Mouse (Mus musculus): ENCODE data around the gene Skp2. TPM values are rescaled to one million over a fixed set of nuclear protein-coding genes. Genes with fewer than 3 reads are reported as not detected.

Skp2 gene
- polyA plus RNA-seq (2015; fragmentation: Nextera tagmentation; extraction: Ambion mirVana), result 14.9 and 16.8 TPM in 2 replicates

DNA sequence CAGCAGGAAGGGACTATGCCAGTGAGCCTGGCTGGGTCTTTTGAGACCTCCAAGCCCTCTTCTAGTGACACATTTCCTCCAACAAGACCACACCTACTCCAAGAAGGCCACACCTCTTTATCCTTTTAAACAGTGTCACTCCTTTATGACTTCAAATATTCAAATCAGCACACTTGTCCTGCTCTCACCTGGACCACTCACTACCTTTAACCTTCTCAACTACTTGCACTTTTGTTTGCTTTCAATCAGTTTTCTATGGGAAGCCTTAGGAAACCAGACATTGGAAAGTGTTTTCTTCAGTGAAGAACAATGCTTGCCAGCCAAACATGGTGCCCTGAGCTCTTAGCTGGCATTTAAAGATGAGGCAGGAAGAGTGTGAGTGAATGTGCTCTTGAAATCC, at the start of gene Skp2:
Gene Skp2, minus strand, starts transcription at position 101 of the 400 bp plus-strand sequence.

GRCm38 (mm10) chr15:9140252-9140680, 15.0 kb downstream of the Skp2 start, which contains the start of gene Lmbrd2:
Gene Lmbrd2 (plus strand): TSS chr15:9140550.

DNA sequence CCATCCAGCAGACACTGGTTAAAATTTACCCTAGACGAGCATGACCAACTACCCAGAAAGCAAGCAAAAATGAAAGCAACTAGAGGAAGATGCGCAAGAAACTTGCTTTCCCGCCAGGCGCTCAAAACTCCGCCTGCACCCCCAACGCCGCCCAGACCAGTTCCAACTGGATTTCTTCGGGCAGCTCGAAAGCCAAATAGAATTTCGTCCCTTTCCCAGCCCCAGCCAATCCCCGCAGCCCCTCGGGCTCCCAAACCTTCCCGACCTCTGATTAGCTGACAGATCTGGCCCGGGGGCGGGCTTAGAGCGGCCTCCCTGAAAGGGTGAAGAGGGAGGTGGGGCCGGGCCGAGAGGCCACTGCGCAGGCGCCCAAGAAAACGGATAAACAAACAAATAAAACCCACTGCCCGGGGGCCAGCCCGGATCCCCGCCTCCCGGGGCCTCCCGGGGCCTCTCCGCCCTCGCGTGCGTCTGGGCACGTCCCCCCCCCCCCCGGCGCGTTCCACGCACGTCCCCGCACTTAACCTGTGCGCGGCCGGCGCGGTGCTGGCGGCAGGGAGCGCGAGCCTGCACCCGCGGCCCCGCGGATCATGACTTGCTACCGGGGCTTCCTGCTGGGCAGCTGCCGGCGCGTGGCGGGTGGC, 84.2 kb downstream of the Skp2 start, which contains the start of gene Nadk2:
Gene Nadk2, plus strand, starts transcription at position 349 of the 644 bp plus-strand sequence.

Other genes starting within 250 kb of the Skp2 start
- gene Ranbp3l, start 187.5 kb downstream of the Skp2 start, polyA plus RNA-seq (2015; fragmentation: Nextera tagmentation; extraction: Ambion mirVana), result 0.13 and 0.35 TPM in 2 replicates
- gene Nadk2, start 84.2 kb downstream of the Skp2 start, polyA plus RNA-seq (2015; fragmentation: Nextera tagmentation; extraction: Ambion mirVana), result 18.0 and 23.1 TPM in 2 replicates
- 1.3 and 1.8 TPM in 2 replicates for gene Lmbrd2, start 14.9 kb downstream of the Skp2 start, polyA plus RNA-seq (2015; fragmentation: Nextera tagmentation; extraction: Ambion mirVana)
- 0.06 TPM in 1 of 2 replicates, not detected in the other for gene Ugt3a1, start 121.5 kb upstream of the Skp2 start, polyA plus RNA-seq (2015; fragmentation: Nextera tagmentation; extraction: Ambion mirVana)
- gene Ugt3a2, start 180.1 kb upstream of the Skp2 start, polyA plus RNA-seq (2015; fragmentation: Nextera tagmentation; extraction: Ambion mirVana), result 0.11 TPM in 1 of 2 replicates, not detected in the other

Data from skeletal muscle tissue, postnatal 0 days (tissue).